ENCODE assay signal across 9 mouse cellular contexts in genomic region chr11:87393855-87394254, GRCm38 (mm10). TPM values are rescaled to one million over a fixed set of nuclear protein-coding genes. Genes with fewer than 3 reads are reported as not detected.
DNase-seq lines count a peak whose midpoint lies in the region; ATAC-seq and TF ChIP-seq lines count a peak whose summit lies in the region.
"Had no signal": no experiment of that assay in that cellular context is flagged by ENCODE, and none has a peak within 500 bp of the region (broad histone marks: within the 10 kb centered on the region; RNA-seq: fewer than 3 reads in every experiment).

No protein-coding gene starts in this region.

- H3K4me1 ChIP-seq in thymus, adult 2 months (replicated peaks; ENCODE audit: control insufficient read depth, insufficient read depth, low read length): no peaks in the 10 kb centered on the region

- H3K27me3 ChIP-seq in thymus, adult 2 months (ENCODE audit: control insufficient read depth, insufficient read depth, low read length): no peaks in the 10 kb centered on the region
- H3K27me3 ChIP-seq: megakaryocyte, embryonic 14.5 days had no signal

- no peaks in the 10 kb centered on the region for H3K36me3 ChIP-seq in thymus, adult 2 months (ENCODE audit: control insufficient read depth, insufficient read depth, low read length)

- no peak overlapping the region for H3K4me3 ChIP-seq in thymus, adult 2 months (ENCODE audit: control insufficient read depth, insufficient read depth, low read length)
- H3K4me3 ChIP-seq: megakaryocyte, embryonic 14.5 days had no signal

- no peak overlapping the region for H3K27ac ChIP-seq in thymus, adult 2 months (ENCODE audit: control insufficient read depth, insufficient read depth, low read length)

- no peak for TF ChIP-seq CTCF in thymus, adult 2 months (IDR thresholded peaks at IDR 0.05; ENCODE audit: borderline replicate concordance, control insufficient read depth, extremely low read depth, insufficient read depth, low read length, poor library complexity)

- no peak for TF ChIP-seq POLR2A in thymus, adult 2 months (IDR thresholded peaks at IDR 0.05; ENCODE audit: control insufficient read depth, extremely low read depth, insufficient read depth, low read length, poor library complexity)

- WGBS in thymus, adult 2 months: 64% methylated on average over 1 of the region's 1 CpGs
- 59% methylated on average over 1 of the region's 1 CpGs for WGBS in large intestine, adult 2 months

- peak; percentile 31 for DNase-seq in cerebellum, adult 8-10 months
- no peak for DNase-seq in cerebellum, adult 11-12 months
- peak; percentile 37 for DNase-seq in thymus, adult 2 months
- DNase-seq in thymus, adult 18-20 months: no peak
- DNase-seq in embryo, embryonic 11 days: peak; percentile 36
- DNase-seq in large intestine, adult 2 months (ENCODE audit: low read depth, low spot score): peak; percentile 2
- no peak for DNase-seq in natural killer cell, adult 2 months (ENCODE audit: low spot score in 2 of 2)

- peak; percentile 59 for ATAC-seq in megakaryocyte-erythroid progenitor cell, adult 5-6 weeks (replicated peaks; ENCODE audit: low FRiP score, low TSS enrichment, poor library complexity, severe bottlenecking)

RNA-seq across cellular contexts. Expression of gene Rad51c, which starts 10.9 kb away (rescaled TPM):
- 2.5 and 3.1 TPM in 2 replicates for polyA plus RNA-seq in thymus, adult 2 months (2012; rRNA removed)
- polyA plus RNA-seq in large intestine, adult 2 months (2012; rRNA removed): 0.73 and 0.85 TPM in 2 replicates
- 1.3 and 1.9 TPM in 2 replicates for total RNA-seq in megakaryocyte-erythroid progenitor cell, adult 5-6 weeks (2014; fragmentation: Nextera tagmentation)
- 0.72 and 12.6 TPM in 2 replicates for total RNA-seq in megakaryocyte-erythroid progenitor cell, adult 5-6 weeks (2017)

RNA-seq across cellular contexts. Expression of gene Tex14, which starts 11.0 kb away (rescaled TPM):
- polyA plus RNA-seq in thymus, adult 2 months (2012; rRNA removed): 0.55 and 0.99 TPM in 2 replicates
- polyA plus RNA-seq in large intestine, adult 2 months (2012; rRNA removed): 0.12 and 0.64 TPM in 2 replicates
- 0.45 TPM in 1 of 2 replicates, not detected in the other for total RNA-seq in megakaryocyte-erythroid progenitor cell, adult 5-6 weeks (2014; fragmentation: Nextera tagmentation)
- total RNA-seq in megakaryocyte-erythroid progenitor cell, adult 5-6 weeks (2017): not detected in 2 replicates

RNA-seq across cellular contexts. Expression of gene Ppm1e, which starts 35.0 kb away (rescaled TPM):
- polyA plus RNA-seq in thymus, adult 2 months (2012; rRNA removed): 3.6 and 4.2 TPM in 2 replicates
- polyA plus RNA-seq in large intestine, adult 2 months (2012; rRNA removed): 0.69 and 1.1 TPM in 2 replicates
- 0.96 and 1.4 TPM in 2 replicates for total RNA-seq in megakaryocyte-erythroid progenitor cell, adult 5-6 weeks (2014; fragmentation: Nextera tagmentation)
- total RNA-seq in megakaryocyte-erythroid progenitor cell, adult 5-6 weeks (2017): 2.8 and 6.4 TPM in 2 replicates

Comparison
In these comparisons a context has a peak if more than half of its experiments do, and no peak if none do; other contexts are left out.
1. DNase-seq: peak in cerebellum, adult 8-10 months (single experiment), thymus, adult 2 months (single experiment), embryo, embryonic 11 days (single experiment) and large intestine, adult 2 months (single experiment); none in cerebellum, adult 11-12 months (single experiment), thymus, adult 18-20 months (0 of 2) and natural killer cell, adult 2 months (0 of 2).